Mouse (Mus musculus): ENCODE measurements around the gene Tada2b. TPM values are rescaled to one million over a fixed set of nuclear protein-coding genes. Genes with fewer than 3 reads are reported as not detected.

Gene Tada2b
- 3.6 and 4.5 TPM in 2 replicates for polyA plus RNA-seq (2014; fragmentation: Nextera tagmentation; extraction: Ambion mirVana)

- Histone ChIP-seq H3K9ac (replicated peaks; ENCODE audit: low read depth, low read length) (peak within 1 kb of the TSS; percentile 87), H3K27me3 (ENCODE audit: control insufficient read depth, insufficient read depth, low read length) (0 out of 2 replicates have a peak, but pooled peaks cover 2% of the 10 kb centered on the region), H3K36me3 (ENCODE audit: control insufficient read depth, insufficient read depth, low read length) (no peaks in the 10 kb centered on the region), H3K9me3 (ENCODE audit: control insufficient read depth, low read depth, low read length) (no peaks in the 10 kb centered on the region), H3K4me1 (ENCODE audit: control insufficient read depth, insufficient read depth, low read length) (peaks cover 10% of the 10 kb centered on the region; the same call in 1 of the 2 replicates), H3K27ac (ENCODE audit: low read length) (0 out of 2 replicates have a peak within 1 kb of the TSS, but pooled peaks have one; percentile 44), H3K4me2 (replicated peaks; ENCODE audit: low read depth, low read length) (peak within 1 kb of the TSS; percentile 95), H3K4me3 (ENCODE audit: low read depth, low read length) (peak within 1 kb of the TSS; percentile 94)
- WGBS, result under 1% methylated on average over 94 of the region's 97 CpGs
- ATAC-seq (ENCODE audit: insufficient number of reproducible peaks, insufficient read depth, low FRiP score, low read depth), result peak; percentile 97
Measured at GRCm38 (mm10) chr5:36484171-36484990, at the start of gene Tada2b, which contains the start of gene Ccdc96. Tada2b (minus strand) TSS chr5:36484285. Ccdc96 (plus strand) TSS chr5:36484588.

- Histone ChIP-seq H3K9me3 (ENCODE audit: control insufficient read depth, low read depth, low read length) (no peaks in the 10 kb centered on the region), H3K9ac (replicated peaks; ENCODE audit: low read depth, low read length) (peak overlapping the region; percentile 76), H3K36me3 (ENCODE audit: control insufficient read depth, insufficient read depth, low read length) (no peaks in the 10 kb centered on the region), H3K27ac (ENCODE audit: low read length) (peak overlapping the region; percentile 66; the same call in 1 of the 2 replicates), H3K4me3 (ENCODE audit: low read depth, low read length) (peak overlapping the region; percentile 73), H3K4me2 (replicated peaks; ENCODE audit: low read depth, low read length) (peak overlapping the region; percentile 74), H3K27me3 (ENCODE audit: control insufficient read depth, insufficient read depth, low read length) (no peaks in the 10 kb centered on the region), H3K4me1 (ENCODE audit: control insufficient read depth, insufficient read depth, low read length) (peaks cover 13% of the 10 kb centered on the region)
- ATAC-seq (ENCODE audit: insufficient number of reproducible peaks, insufficient read depth, low FRiP score, low read depth), result peak; percentile 97
- WGBS, result under 1% methylated on average over 28 of the region's 28 CpGs
Measured at GRCm38 (mm10) chr5:36530129-36530751, 46.2 kb upstream of the Tada2b start.

DNA sequence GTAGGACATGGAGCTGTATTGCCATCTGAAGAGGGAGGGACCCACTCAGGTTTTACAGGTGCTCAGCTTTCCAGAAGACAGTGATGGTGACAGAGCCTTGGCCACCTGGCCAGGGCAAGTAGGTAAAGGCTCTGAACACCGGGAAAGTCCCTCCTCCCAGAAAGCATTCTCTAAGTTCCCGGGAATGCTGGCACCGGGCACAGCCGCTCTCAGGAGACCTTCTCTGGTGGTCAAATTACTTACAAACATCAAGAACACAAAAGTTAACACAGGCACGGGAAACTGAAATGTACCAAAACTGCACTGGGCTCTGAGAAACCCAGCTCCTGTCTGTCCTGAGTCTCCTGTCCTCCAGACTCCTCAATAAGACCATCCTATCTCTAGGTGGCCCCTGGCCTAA lies 45.6 kb upstream of the Tada2b start:
- 2% methylated on average over 5 of the region's 5 CpGs for WGBS
- Histone ChIP-seq H3K4me1 (ENCODE audit: control insufficient read depth, insufficient read depth, low read length) (peaks cover 13% of the 10 kb centered on the region), H3K4me2 (replicated peaks; ENCODE audit: low read depth, low read length) (peak overlapping the region; percentile 74), H3K9ac (replicated peaks; ENCODE audit: low read depth, low read length) (peak overlapping the region; percentile 76), H3K9me3 (ENCODE audit: control insufficient read depth, low read depth, low read length) (no peaks in the 10 kb centered on the region), H3K27ac (ENCODE audit: low read length) (no peak overlapping the region), H3K36me3 (ENCODE audit: control insufficient read depth, insufficient read depth, low read length) (peaks cover 5% of the 10 kb centered on the region; the same call in 1 of the 2 replicates), H3K27me3 (ENCODE audit: control insufficient read depth, insufficient read depth, low read length) (no peaks in the 10 kb centered on the region), H3K4me3 (ENCODE audit: low read depth, low read length) (peak overlapping the region; percentile 73)
- no peak for ATAC-seq (ENCODE audit: insufficient number of reproducible peaks, insufficient read depth, low FRiP score, low read depth)

- H3K4me3 ChIP-seq (ENCODE audit: low read depth, low read length), result no peak overlapping the region
- 82% methylated on average over 2 of the region's 2 CpGs for WGBS
- H3K4me2 ChIP-seq (replicated peaks; ENCODE audit: low read depth, low read length), result no peak overlapping the region
- H3K27ac ChIP-seq (ENCODE audit: low read length), result no peak overlapping the region
- no peaks in the 10 kb centered on the region for H3K9me3 ChIP-seq (ENCODE audit: control insufficient read depth, low read depth, low read length)
- peaks cover 13% of the 10 kb centered on the region for H3K4me1 ChIP-seq (ENCODE audit: control insufficient read depth, insufficient read depth, low read length)
- no peak for ATAC-seq (ENCODE audit: insufficient number of reproducible peaks, insufficient read depth, low FRiP score, low read depth)
- H3K27me3 ChIP-seq (ENCODE audit: control insufficient read depth, insufficient read depth, low read length), result no peaks in the 10 kb centered on the region
- no peak overlapping the region for H3K9ac ChIP-seq (replicated peaks; ENCODE audit: low read depth, low read length)
- H3K36me3 ChIP-seq (ENCODE audit: control insufficient read depth, insufficient read depth, low read length), result peaks cover 11% of the 10 kb centered on the region; the same call in 1 of the 2 replicates
Measured at GRCm38 (mm10) chr5:36526921-36527320, 42.8 kb upstream of the Tada2b start.

GRCm38 (mm10) chr5:36526274-36526673 lies 42.2 kb upstream of the Tada2b start:
- Histone ChIP-seq H3K4me1 (ENCODE audit: control insufficient read depth, insufficient read depth, low read length) (peaks cover 13% of the 10 kb centered on the region), H3K9me3 (ENCODE audit: control insufficient read depth, low read depth, low read length) (no peaks in the 10 kb centered on the region), H3K27ac (ENCODE audit: low read length) (no peak overlapping the region), H3K36me3 (ENCODE audit: control insufficient read depth, insufficient read depth, low read length) (peaks cover 16% of the 10 kb centered on the region; the same call in 1 of the 2 replicates), H3K4me2 (replicated peaks; ENCODE audit: low read depth, low read length) (no peak overlapping the region), H3K27me3 (ENCODE audit: control insufficient read depth, insufficient read depth, low read length) (no peaks in the 10 kb centered on the region), H3K4me3 (ENCODE audit: low read depth, low read length) (no peak overlapping the region), H3K9ac (replicated peaks; ENCODE audit: low read depth, low read length) (no peak overlapping the region)
- ATAC-seq (ENCODE audit: insufficient number of reproducible peaks, insufficient read depth, low FRiP score, low read depth), result no peak
- WGBS, result 85% methylated on average over 5 of the region's 5 CpGs

DNA sequence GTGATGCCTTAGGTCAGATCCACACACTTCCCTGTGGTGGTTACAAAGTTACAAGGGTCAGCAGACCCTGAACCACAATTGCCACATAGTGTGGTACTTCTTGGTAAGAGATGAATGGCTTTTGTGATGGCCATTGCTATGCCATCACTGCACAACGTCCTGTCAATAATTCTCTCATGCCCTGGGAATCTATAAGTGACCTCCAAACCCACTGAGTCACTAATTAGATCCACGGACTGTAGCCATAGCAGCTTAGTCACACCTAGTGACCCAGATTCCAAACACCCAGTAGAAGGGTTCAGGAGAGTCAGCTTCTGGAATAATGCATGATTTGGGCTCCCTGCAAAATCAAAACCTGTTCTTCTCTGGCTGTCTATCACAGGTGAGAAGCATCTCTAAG lies 41.1 kb upstream of the Tada2b start:
- no peaks in the 10 kb centered on the region for H3K9me3 ChIP-seq (ENCODE audit: control insufficient read depth, low read depth, low read length)
- WGBS, result 77% methylated on average over 2 of the region's 2 CpGs
- no peak overlapping the region for H3K4me3 ChIP-seq (ENCODE audit: low read depth, low read length)
- ATAC-seq (ENCODE audit: insufficient number of reproducible peaks, insufficient read depth, low FRiP score, low read depth), result no peak
- peaks cover 20% of the 10 kb centered on the region; the same call in 1 of the 2 replicates for H3K36me3 ChIP-seq (ENCODE audit: control insufficient read depth, insufficient read depth, low read length)
- H3K4me1 ChIP-seq (ENCODE audit: control insufficient read depth, insufficient read depth, low read length), result peaks cover 13% of the 10 kb centered on the region
- H3K4me2 ChIP-seq (replicated peaks; ENCODE audit: low read depth, low read length), result no peak overlapping the region
- H3K9ac ChIP-seq (replicated peaks; ENCODE audit: low read depth, low read length), result no peak overlapping the region
- no peak overlapping the region for H3K27ac ChIP-seq (ENCODE audit: low read length)
- H3K27me3 ChIP-seq (ENCODE audit: control insufficient read depth, insufficient read depth, low read length), result no peaks in the 10 kb centered on the region

DNA sequence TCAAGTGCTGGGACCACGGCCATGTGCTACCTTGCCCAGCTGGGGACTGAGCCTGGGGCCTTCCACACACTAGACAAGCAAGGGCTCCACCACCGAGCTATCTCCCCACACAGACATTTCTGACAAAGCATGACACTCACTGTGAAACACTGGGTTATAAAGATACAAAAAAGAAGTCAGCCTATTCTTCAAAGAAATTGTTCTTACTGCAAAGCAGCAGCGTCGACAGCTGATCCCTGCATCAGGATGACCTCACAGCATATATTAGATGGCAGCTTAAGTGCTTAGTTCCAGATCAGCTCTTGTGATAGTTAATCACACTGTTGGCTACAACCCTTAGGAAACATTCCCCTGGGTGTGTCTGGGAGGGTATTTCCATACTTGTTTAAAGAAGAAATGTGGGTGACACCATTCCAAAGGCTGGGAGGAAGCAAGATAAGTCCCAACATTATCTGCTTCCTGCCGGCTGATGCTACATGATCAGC lies 39.2 kb upstream of the Tada2b start:
- no peak overlapping the region for H3K27ac ChIP-seq (ENCODE audit: low read length)
- no peak overlapping the region for H3K9ac ChIP-seq (replicated peaks; ENCODE audit: low read depth, low read length)
- no peaks in the 10 kb centered on the region for H3K27me3 ChIP-seq (ENCODE audit: control insufficient read depth, insufficient read depth, low read length)
- no peaks in the 10 kb centered on the region for H3K9me3 ChIP-seq (ENCODE audit: control insufficient read depth, low read depth, low read length)
- H3K4me1 ChIP-seq (ENCODE audit: control insufficient read depth, insufficient read depth, low read length), result 0 out of 2 replicates have a peak, but pooled peaks cover 3% of the 10 kb centered on the region
- H3K4me2 ChIP-seq (replicated peaks; ENCODE audit: low read depth, low read length), result no peak overlapping the region
- WGBS, result 68% methylated on average over 5 of the region's 5 CpGs
- no peak for ATAC-seq (ENCODE audit: insufficient number of reproducible peaks, insufficient read depth, low FRiP score, low read depth)
- no peak overlapping the region for H3K4me3 ChIP-seq (ENCODE audit: low read depth, low read length)
- H3K36me3 ChIP-seq (ENCODE audit: control insufficient read depth, insufficient read depth, low read length), result peaks cover 35% of the 10 kb centered on the region

- H3K36me3 ChIP-seq (ENCODE audit: control insufficient read depth, insufficient read depth, low read length), result peaks cover 40% of the 10 kb centered on the region
- no peak overlapping the region for H3K9ac ChIP-seq (replicated peaks; ENCODE audit: low read depth, low read length)
- no peaks in the 10 kb centered on the region for H3K27me3 ChIP-seq (ENCODE audit: control insufficient read depth, insufficient read depth, low read length)
- ATAC-seq (ENCODE audit: insufficient number of reproducible peaks, insufficient read depth, low FRiP score, low read depth), result peak; percentile 49; the same call in 1 of the 2 replicates
- WGBS, result 48% methylated on average over 2 of the region's 2 CpGs
- H3K4me1 ChIP-seq (ENCODE audit: control insufficient read depth, insufficient read depth, low read length), result no peaks in the 10 kb centered on the region
- H3K4me3 ChIP-seq (ENCODE audit: low read depth, low read length), result no peak overlapping the region
- no peak overlapping the region for H3K4me2 ChIP-seq (replicated peaks; ENCODE audit: low read depth, low read length)
- no peaks in the 10 kb centered on the region for H3K9me3 ChIP-seq (ENCODE audit: control insufficient read depth, low read depth, low read length)
- no peak overlapping the region for H3K27ac ChIP-seq (ENCODE audit: low read length)
Measured at GRCm38 (mm10) chr5:36522782-36523181, 38.7 kb upstream of the Tada2b start.

Data from stomach, embryonic 14.5 days (tissue).